Mouse (Mus musculus) MEL (cell line): ENCODE results near the gene Rabgap1l. TPM values are rescaled to one million over a fixed set of nuclear protein-coding genes. Genes with fewer than 3 reads are reported as not detected.

ENCODE experiments used
- DNase-seq: peaks from one replicate; pipeline ENCODE4 v3.0.0; 2011; ENCODE audit warnings: low read depth, low spot score
- H3K27ac ChIP-seq: 2 replicates; pipeline ENCODE4 v1.5.1; 2012; ENCODE audit warnings: low read depth, mild to moderate bottlenecking, control low read depth, low read length, moderate library complexity; ENCODE audit not compliant: control insufficient read depth
- H3K27me3 ChIP-seq, 2 experiments: fragments of 150-350 bp in 1 of 2; sonication (generic) in 1 of 2; 2 replicates each; pipeline ENCODE4 v1.6.1; 2012; ENCODE audit warnings: low read length in 2 of 2, mild to moderate bottlenecking in 2 of 2, improper control_type of control experiment in 1 of 2, moderate library complexity in 1 of 2; ENCODE audit not compliant: insufficient read depth in 2 of 2, control insufficient read depth in 1 of 2
- H3K36me3 ChIP-seq, 2 experiments: 2 replicates each; pipeline ENCODE4 v1.6.1; 2012 to 2014; ENCODE audit warnings: low read length in 2 of 2, improper control_type of control experiment in 1 of 2, inconsistent platforms in 1 of 2, mild to moderate bottlenecking in 1 of 2; ENCODE audit not compliant: insufficient read depth in 2 of 2, control insufficient read depth in 1 of 2
- H3K4me1 ChIP-seq, 2 experiments: fragments of 150-350 bp in 1 of 2; sonication (generic) in 1 of 2; 2 replicates each; pipeline ENCODE4 v1.6.1; 2012; ENCODE audit warnings: low read length in 2 of 2, improper control_type of control experiment in 1 of 2, mild to moderate bottlenecking in 1 of 2; ENCODE audit not compliant: insufficient read depth in 2 of 2, control insufficient read depth in 1 of 2
- H3K4me3 ChIP-seq, 2 experiments: fragments of 150-350 bp in 1 of 2; sonication (generic) in 1 of 2; 2 replicates each; pipeline ENCODE4 v1.5.1; 2012; ENCODE audit warnings: low read depth in 2 of 2, low read length in 2 of 2, mild to moderate bottlenecking in 2 of 2, moderate library complexity in 2 of 2, control low read depth in 1 of 2, improper control_type of control experiment in 1 of 2; ENCODE audit not compliant: control insufficient read depth in 1 of 2, insufficient read depth in 1 of 2
- H3K79me2 ChIP-seq: 2 replicates; pipeline ENCODE4 v1.6.1; 2012; ENCODE audit warnings: mild to moderate bottlenecking, low read length, moderate library complexity; ENCODE audit not compliant: control insufficient read depth, poor library complexity, insufficient read depth
- H3K9ac ChIP-seq: 2 replicates; pipeline ENCODE4 v1.6.1; 2012; ENCODE audit warnings: low read depth, mild to moderate bottlenecking, control low read depth, low read length, moderate library complexity; ENCODE audit not compliant: control insufficient read depth, poor library complexity, severe bottlenecking
- H3K9me3 ChIP-seq: fragments of 150-350 bp; sonication (generic); replicated peaks from 2 replicates; pipeline ENCODE4 v1.6.1; 2012; ENCODE audit warnings: mild to moderate bottlenecking, low read length, improper control_type of control experiment, moderate library complexity; ENCODE audit not compliant: insufficient read depth
- E2F4 ChIP-seq: IDR thresholded peaks from 2 replicates; pipeline ENCODE4 v1.6.1; 2011; ENCODE audit warnings: low read depth, low read length, improper control_type of control experiment, borderline replicate concordance
- ELF1 ChIP-seq: IDR thresholded peaks from 2 replicates; pipeline ENCODE4 v1.6.1; 2014; ENCODE audit warnings: low read depth, mild to moderate bottlenecking, inconsistent platforms, low read length, improper control_type of control experiment, moderate library complexity
- EP300 ChIP-seq, 2 experiments: IDR thresholded peaks; 2 replicates each; pipeline ENCODE4 v1.6.1; 2011; ENCODE audit warnings: improper control_type of control experiment in 2 of 2, low read length in 2 of 2, low read depth in 1 of 2, mild to moderate bottlenecking in 1 of 2
- ETS1 ChIP-seq: IDR thresholded peaks from 2 replicates; pipeline ENCODE4 v1.6.1; 2012; ENCODE audit warnings: low read depth, mild to moderate bottlenecking, inconsistent platforms, low read length, improper control_type of control experiment, moderate library complexity
- GATA1 ChIP-seq: IDR thresholded peaks from 2 replicates; pipeline ENCODE4 v1.6.1; 2011; ENCODE audit warnings: low read depth, low read length, improper control_type of control experiment
- HCFC1 ChIP-seq: IDR thresholded peaks from 2 replicates; pipeline ENCODE4 v1.6.1; 2012; ENCODE audit warnings: low read depth, mild to moderate bottlenecking, inconsistent platforms, low read length, improper control_type of control experiment, moderate library complexity
- JUND ChIP-seq: IDR thresholded peaks from 2 replicates; pipeline ENCODE4 v1.6.1; 2011; ENCODE audit warnings: low read depth, mild to moderate bottlenecking, improper control_type of control experiment, low read length
- MAX ChIP-seq: IDR thresholded peaks from 2 replicates; pipeline ENCODE4 v1.6.1; 2011; ENCODE audit warnings: low read length, improper control_type of control experiment
- MAZ ChIP-seq: IDR thresholded peaks from 2 replicates; pipeline ENCODE4 v1.6.1; 2012; ENCODE audit warnings: low read depth, mild to moderate bottlenecking, inconsistent platforms, low read length, improper control_type of control experiment
- NRF1 ChIP-seq: IDR thresholded peaks from 2 replicates; pipeline ENCODE4 v1.6.1; 2014; ENCODE audit warnings: low read depth, mild to moderate bottlenecking, inconsistent platforms, low read length, improper control_type of control experiment, moderate library complexity; ENCODE audit not compliant: poor library complexity, insufficient read depth, severe bottlenecking
- POLR2AphosphoS5 ChIP-seq: IDR thresholded peaks from 2 replicates; pipeline ENCODE4 v1.6.1; 2012; ENCODE audit warnings: low read depth, borderline replicate concordance, mild to moderate bottlenecking, inconsistent platforms, low read length, moderate library complexity, mixed read lengths
- RAD21 ChIP-seq: IDR thresholded peaks from 2 replicates; pipeline ENCODE4 v1.6.1; 2011; ENCODE audit warnings: mild to moderate bottlenecking, low read depth, low read length, improper control_type of control experiment
- SIN3A ChIP-seq: IDR thresholded peaks from 2 replicates; pipeline ENCODE4 v1.6.1; 2012; ENCODE audit warnings: low read length, improper control_type of control experiment, inconsistent platforms
- USF1 ChIP-seq: IDR thresholded peaks from 2 replicates; pipeline ENCODE4 v1.6.1; 2014; ENCODE audit warnings: low read depth, mild to moderate bottlenecking, inconsistent platforms, low read length, improper control_type of control experiment, moderate library complexity
- USF2 ChIP-seq, 2 experiments: IDR thresholded peaks; 2 replicates each; pipeline ENCODE4 v1.6.1; 2011 to 2012; ENCODE audit warnings: improper control_type of control experiment in 2 of 2, low read length in 2 of 2, borderline replicate concordance in 1 of 2, inconsistent platforms in 1 of 2, low read depth in 1 of 2, mild to moderate bottlenecking in 1 of 2; ENCODE audit not compliant: insufficient read depth in 1 of 2
- ZKSCAN1 ChIP-seq: IDR thresholded peaks from 2 replicates; pipeline ENCODE4 v1.6.1; 2012; ENCODE audit warnings: low read depth, mild to moderate bottlenecking, inconsistent platforms, low read length, improper control_type of control experiment, moderate library complexity
- ZMIZ1 ChIP-seq: IDR thresholded peaks from 2 replicates; pipeline ENCODE4 v1.6.1; 2012; ENCODE audit warnings: low read depth, mild to moderate bottlenecking, inconsistent platforms, low read length, improper control_type of control experiment, moderate library complexity
- ZNF384 ChIP-seq: IDR thresholded peaks from 2 replicates; pipeline ENCODE4 v1.6.1; 2012; ENCODE audit warnings: low read depth, mild to moderate bottlenecking, inconsistent platforms, low read length, improper control_type of control experiment
- polyA plus RNA-seq, 2 experiments: library from polyadenylated mRNA; stranded (reverse) in 1 of 2; unstranded in 1 of 2; fragments of >175 nt in 1 of 2; fragments of >200 nt in 1 of 2; gene quantifications; 2 replicates each; pipeline versions ENCODE4 v1.2.1 to v1.2.4; 2012; ENCODE audit warnings: low replicate concordance in 2 of 2, low read depth in 1 of 2; ENCODE audit not compliant: insufficient read length in 2 of 2, insufficient read depth in 1 of 2, missing spikeins in 1 of 2
- total RNA-seq: library from RNA; depleted of rRNA; stranded (reverse); fragments of 300-350 nt; gene quantifications from 2 replicates; pipeline ENCODE4 v1.2.3, GENCODE M21; 2012

Gene Rabgap1l
- total and polyA plus RNA-seq, 3 experiments: 24.1 to 26.2 TPM; not detected in 1

GRCm38 (mm10) chr1:160353732-160354455 is 439.1 kb downstream of the Rabgap1l start:
- Histone ChIP-seq H3K9ac (no peak overlapping the region), H3K4me1 (peaks cover 0 to 5% of the 10 kb centered on the region in 2 experiments; a peak in 3 of 4 replicates), H3K36me3 (peaks cover 0 to 5% of the 10 kb centered on the region in 2 experiments; a peak in 2 of 4 replicates), H3K27ac (no peak overlapping the region), H3K27me3 (no peaks in the 10 kb centered on the region), H3K4me3 (no peak overlapping the region), H3K79me2 (no peaks in the 10 kb centered on the region), H3K9me3 (no peaks in the 10 kb centered on the region)
- DNase-seq: no peak
- TF ChIP-seq HCFC1: no peak
- no peak for TF ChIP-seq USF2 (IDR thresholded peaks at IDR 0.05; ENCODE audit: borderline replicate concordance in 1 of 2, insufficient read depth in 1 of 2, low read depth in 1 of 2, low read length in 2 of 2)
- no peak for TF ChIP-seq E2F4
- no peak for TF ChIP-seq MAZ
- TF ChIP-seq RAD21: no peak
- no peak for TF ChIP-seq JUND

- H3K36me3 ChIP-seq: peaks cover 0 to 3% of the 10 kb centered on the region in 2 experiments; a peak in 2 of 4 replicates
- H3K79me2 ChIP-seq: no peaks in the 10 kb centered on the region
- H3K4me1 ChIP-seq: peaks cover 0 to 2% of the 10 kb centered on the region in 2 experiments; a peak in 2 of 4 replicates
- H3K27me3 ChIP-seq: no peaks in the 10 kb centered on the region
- H3K27ac ChIP-seq: no peak overlapping the region
- no peak for DNase-seq
- H3K9me3 ChIP-seq: no peaks in the 10 kb centered on the region
- no peak overlapping the region for H3K4me3 ChIP-seq
- H3K9ac ChIP-seq: no peak overlapping the region
- TF ChIP-seq ETS1 (no peak), EP300 (IDR thresholded peaks at IDR 0.05; ENCODE audit: low read depth in 1 of 2, low read length in 2 of 2) (no peak), ELF1 (no peak), MAX (no peak), USF1 (no peak), HCFC1 (no peak), ZNF384 (no peak), E2F4 (no peak), POLR2AphosphoS5 (no peak), ZKSCAN1 (no peak), ZMIZ1 (no peak), SIN3A (no peak), GATA1 (no peak), NRF1 (no peak)
- TF ChIP-seq, all 39 proteins: peak for 0
These were observed 440.7 kb downstream of the Rabgap1l start for GRCm38 (mm10) chr1:160352309-160352708.
